Mouse (Mus musculus): ENCODE measurements around the gene Scfd2. TPM values are rescaled to one million over a fixed set of nuclear protein-coding genes. Genes with fewer than 3 reads are reported as not detected.

The Scfd2 gene
- polyA plus RNA-seq (2015; fragmentation: Nextera tagmentation; extraction: Ambion mirVana): 20.6 and 25.8 TPM in 2 replicates

DNA sequence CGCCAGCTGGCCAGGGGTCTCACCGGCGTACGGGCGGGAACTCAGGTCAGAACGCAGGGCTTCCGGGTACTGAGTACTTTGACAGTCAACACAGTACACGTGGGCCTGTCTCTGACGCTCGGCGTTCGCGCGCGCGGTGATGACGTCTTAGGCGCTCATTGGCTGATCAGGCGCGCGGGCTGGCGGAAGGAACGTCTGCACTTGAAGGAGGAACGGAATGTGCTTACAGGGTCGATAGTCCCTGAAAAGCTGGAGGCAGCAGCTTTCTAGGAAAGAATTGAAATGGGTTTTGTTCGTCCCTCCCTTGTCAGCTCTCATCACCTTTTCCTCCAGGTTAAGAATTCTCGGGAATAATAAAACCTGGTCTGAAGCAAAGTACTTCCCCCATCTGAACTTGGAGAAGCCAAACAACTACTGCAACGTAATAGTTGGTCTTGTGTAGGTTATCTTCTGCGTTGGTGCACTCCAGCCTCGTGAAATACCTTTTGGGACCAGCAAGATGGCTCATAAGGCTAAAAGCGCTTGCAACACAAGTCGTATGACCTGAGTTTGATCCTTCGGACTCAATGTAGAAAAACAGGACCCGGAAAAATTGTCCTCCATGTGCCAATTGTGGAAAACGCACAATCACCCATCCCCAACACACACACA is at the start of gene Scfd2:
Scfd2 (minus strand) TSS at position 130 of the 651 bp plus-strand sequence.
- H3K9ac ChIP-seq (ENCODE audit: low read length): peak within 1 kb of the TSS; percentile 77
- 5% methylated on average over 35 of the region's 35 CpGs for WGBS
- H3K36me3 ChIP-seq (ENCODE audit: control insufficient read depth, insufficient read depth, low read length): no peaks in the 10 kb centered on the region
- peak; percentile 91 for ATAC-seq (ENCODE audit: insufficient read depth, low FRiP score)
- H3K4me3 ChIP-seq (replicated peaks; ENCODE audit: low read length): peak within 1 kb of the TSS; percentile 94
- H3K4me1 ChIP-seq (ENCODE audit: control insufficient read depth, insufficient read depth, low read length): peaks cover 17% of the 10 kb centered on the region
- peak within 1 kb of the TSS; percentile 79 for H3K4me2 ChIP-seq (ENCODE audit: low read depth, low read length)
- H3K27me3 ChIP-seq (ENCODE audit: control insufficient read depth, insufficient read depth, low read length): no peaks in the 10 kb centered on the region
- no peaks in the 10 kb centered on the region for H3K9me3 ChIP-seq (replicated peaks; ENCODE audit: control insufficient read depth, low read length)
- H3K27ac ChIP-seq (ENCODE audit: low read length): peak within 1 kb of the TSS; percentile 54; the same call in 1 of the 2 replicates

DNA sequence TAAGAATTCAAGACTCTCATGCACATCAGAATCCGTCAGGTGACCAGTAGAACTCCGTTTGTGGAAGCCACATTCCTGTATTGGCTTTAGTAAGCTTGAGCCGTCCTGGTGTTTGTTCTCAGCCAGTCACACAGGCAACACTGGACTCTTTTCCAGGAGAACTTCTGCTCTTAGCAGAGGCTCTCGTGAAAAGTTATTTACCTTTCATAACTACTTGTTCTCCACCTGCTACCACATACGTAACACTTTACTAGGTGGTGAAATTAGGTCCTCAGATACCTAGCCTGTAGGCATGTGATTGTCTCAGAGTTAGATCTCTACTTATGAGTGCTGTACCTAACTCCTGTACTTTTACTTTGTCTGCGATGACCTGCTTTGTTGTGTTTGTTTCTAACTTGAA is 40.2 kb upstream of the Scfd2 start:
- no peaks in the 10 kb centered on the region for H3K27me3 ChIP-seq (ENCODE audit: control insufficient read depth, insufficient read depth, low read length)
- no peak for ATAC-seq (ENCODE audit: insufficient read depth, low FRiP score)
- H3K9ac ChIP-seq (ENCODE audit: low read length): no peak overlapping the region
- H3K4me3 ChIP-seq (replicated peaks; ENCODE audit: low read length): no peak overlapping the region
- no peaks in the 10 kb centered on the region for H3K9me3 ChIP-seq (replicated peaks; ENCODE audit: control insufficient read depth, low read length)
- H3K27ac ChIP-seq (ENCODE audit: low read length): no peak overlapping the region
- H3K4me2 ChIP-seq (ENCODE audit: low read depth, low read length): no peak overlapping the region
- whole genome bisulfite sequencing: 78% methylated on average over 6 of the region's 6 CpGs
- peaks cover 17% of the 10 kb centered on the region for H3K36me3 ChIP-seq (ENCODE audit: control insufficient read depth, insufficient read depth, low read length)
- H3K4me1 ChIP-seq (ENCODE audit: control insufficient read depth, insufficient read depth, low read length): no peaks in the 10 kb centered on the region

- no peak overlapping the region for H3K4me3 ChIP-seq (replicated peaks; ENCODE audit: low read length)
- H3K27ac ChIP-seq (ENCODE audit: low read length): no peak overlapping the region
- no peaks in the 10 kb centered on the region for H3K4me1 ChIP-seq (ENCODE audit: control insufficient read depth, insufficient read depth, low read length)
- H3K9me3 ChIP-seq (replicated peaks; ENCODE audit: control insufficient read depth, low read length): no peaks in the 10 kb centered on the region
- no peak for ATAC-seq (ENCODE audit: insufficient read depth, low FRiP score)
- no peak overlapping the region for H3K9ac ChIP-seq (ENCODE audit: low read length)
- no peaks in the 10 kb centered on the region for H3K27me3 ChIP-seq (ENCODE audit: control insufficient read depth, insufficient read depth, low read length)
- no peak overlapping the region for H3K4me2 ChIP-seq (ENCODE audit: low read depth, low read length)
- H3K36me3 ChIP-seq (ENCODE audit: control insufficient read depth, insufficient read depth, low read length): peaks cover 15% of the 10 kb centered on the region; the same call in 1 of the 2 replicates
- 80% methylated on average over 1 of the region's 1 CpGs for WGBS
Observed at GRCm38 (mm10) chr5:74561151-74561550, 29.6 kb upstream of the Scfd2 start.

GRCm38 (mm10) chr5:74549566-74549965 is 18.0 kb upstream of the Scfd2 start:
- H3K9me3 ChIP-seq (replicated peaks; ENCODE audit: control insufficient read depth, low read length): no peaks in the 10 kb centered on the region
- 88% methylated on average over 8 of the region's 8 CpGs for WGBS
- peaks cover 8% of the 10 kb centered on the region; the same call in 1 of the 2 replicates for H3K36me3 ChIP-seq (ENCODE audit: control insufficient read depth, insufficient read depth, low read length)
- H3K4me1 ChIP-seq (ENCODE audit: control insufficient read depth, insufficient read depth, low read length): no peaks in the 10 kb centered on the region
- ATAC-seq (ENCODE audit: insufficient read depth, low FRiP score): no peak
- no peak overlapping the region for H3K4me2 ChIP-seq (ENCODE audit: low read depth, low read length)
- no peak overlapping the region for H3K27ac ChIP-seq (ENCODE audit: low read length)
- H3K4me3 ChIP-seq (replicated peaks; ENCODE audit: low read length): no peak overlapping the region
- no peak overlapping the region for H3K9ac ChIP-seq (ENCODE audit: low read length)
- no peaks in the 10 kb centered on the region for H3K27me3 ChIP-seq (ENCODE audit: control insufficient read depth, insufficient read depth, low read length)

DNA sequence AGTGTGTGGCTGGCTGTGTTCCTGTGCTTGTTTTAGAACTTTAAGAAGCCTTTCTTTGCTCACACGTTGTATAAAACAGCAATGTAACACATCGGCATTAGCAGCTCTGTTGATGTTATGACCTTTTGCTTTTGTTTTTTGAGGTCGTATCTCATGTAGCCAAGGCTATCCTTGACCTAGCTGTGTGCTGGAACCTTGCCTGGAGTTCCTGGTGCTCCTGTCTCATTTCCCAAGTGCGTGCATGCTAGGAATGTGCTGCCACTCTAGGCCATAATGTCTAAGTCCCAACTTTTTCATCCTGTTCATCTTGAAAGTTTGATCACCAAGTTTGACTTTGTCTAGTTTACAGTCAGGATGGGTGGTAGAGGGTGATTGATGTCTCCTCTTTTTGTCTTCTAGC is 14.0 kb upstream of the Scfd2 start:
- no peak overlapping the region for H3K9ac ChIP-seq (ENCODE audit: low read length)
- no peak overlapping the region for H3K4me2 ChIP-seq (ENCODE audit: low read depth, low read length)
- WGBS: 93% methylated on average over 4 of the region's 4 CpGs
- H3K4me1 ChIP-seq (ENCODE audit: control insufficient read depth, insufficient read depth, low read length): no peaks in the 10 kb centered on the region
- H3K9me3 ChIP-seq (replicated peaks; ENCODE audit: control insufficient read depth, low read length): no peaks in the 10 kb centered on the region
- H3K27me3 ChIP-seq (ENCODE audit: control insufficient read depth, insufficient read depth, low read length): no peaks in the 10 kb centered on the region
- H3K36me3 ChIP-seq (ENCODE audit: control insufficient read depth, insufficient read depth, low read length): peaks cover 14% of the 10 kb centered on the region; the same call in 1 of the 2 replicates
- no peak overlapping the region for H3K27ac ChIP-seq (ENCODE audit: low read length)
- no peak overlapping the region for H3K4me3 ChIP-seq (replicated peaks; ENCODE audit: low read length)
- no peak for ATAC-seq (ENCODE audit: insufficient read depth, low FRiP score)

GRCm38 (mm10) chr5:74536180-74536947 is 4.8 kb upstream of the Scfd2 start:
- H3K9me3 ChIP-seq (replicated peaks; ENCODE audit: control insufficient read depth, low read length): no peaks in the 10 kb centered on the region
- no peak for ATAC-seq (ENCODE audit: insufficient read depth, low FRiP score)
- H3K36me3 ChIP-seq (ENCODE audit: control insufficient read depth, insufficient read depth, low read length): no peaks in the 10 kb centered on the region
- H3K4me2 ChIP-seq (ENCODE audit: low read depth, low read length): peak overlapping the region; percentile 79
- H3K27ac ChIP-seq (ENCODE audit: low read length): peak overlapping the region; percentile 96; the same call in 1 of the 2 replicates
- peak overlapping the region; percentile 71 for H3K4me3 ChIP-seq (replicated peaks; ENCODE audit: low read length)
- 34% methylated on average over 12 of the region's 12 CpGs for WGBS
- H3K27me3 ChIP-seq (ENCODE audit: control insufficient read depth, insufficient read depth, low read length): no peaks in the 10 kb centered on the region
- H3K9ac ChIP-seq (ENCODE audit: low read length): peak overlapping the region; percentile 95
- peaks cover 12% of the 10 kb centered on the region for H3K4me1 ChIP-seq (ENCODE audit: control insufficient read depth, insufficient read depth, low read length)

DNA sequence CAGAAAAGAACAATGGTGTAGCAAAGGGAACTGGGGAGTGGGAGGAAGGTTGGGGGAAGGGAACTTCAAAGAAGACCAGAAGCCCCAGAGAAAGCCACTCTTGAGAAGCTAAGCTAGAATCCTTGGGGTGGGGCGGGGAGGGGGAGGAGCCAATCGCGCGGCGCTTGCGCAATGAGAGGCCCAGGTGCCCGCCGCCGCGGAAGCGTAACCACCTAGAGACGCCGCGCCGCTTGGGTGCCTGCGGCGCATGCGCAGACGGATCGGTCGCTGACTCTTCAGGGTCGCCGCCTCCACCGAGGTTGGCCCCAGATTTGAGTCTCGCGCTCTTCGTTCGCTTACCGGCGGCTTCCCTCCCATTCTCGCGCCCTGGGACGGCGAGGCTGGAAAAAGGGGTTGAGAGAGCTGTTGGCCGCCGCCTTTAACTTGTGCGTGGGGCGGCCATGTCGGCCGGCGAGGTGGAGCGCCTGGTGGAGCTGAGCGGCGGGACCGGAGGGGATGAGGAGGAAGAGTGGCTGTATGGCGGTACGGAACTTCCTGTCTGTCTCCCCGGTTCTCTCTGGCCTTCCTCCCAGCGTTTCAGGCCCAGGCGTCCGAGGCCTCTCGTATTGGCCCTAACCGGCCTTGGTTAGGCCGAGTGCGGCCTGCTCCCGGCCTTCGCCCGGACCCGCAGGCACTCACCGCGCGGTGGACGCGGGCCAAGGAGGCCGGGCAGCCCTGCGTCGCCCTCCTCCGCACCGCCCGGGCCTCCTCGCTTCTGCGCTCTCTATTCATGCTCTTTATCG is 3.9 kb upstream of the Scfd2 start, which contains the start of gene Fip1l1:
Fip1l1 (plus strand) TSS at position 210 of the 782 bp plus-strand sequence.
- Histone ChIP-seq H3K4me3 (replicated peaks; ENCODE audit: low read length) (peak within 1 kb of the TSS; percentile 71), H3K9me3 (replicated peaks; ENCODE audit: control insufficient read depth, low read length) (no peaks in the 10 kb centered on the region), H3K4me2 (ENCODE audit: low read depth, low read length) (peak within 1 kb of the TSS; percentile 79), H3K9ac (ENCODE audit: low read length) (peak within 1 kb of the TSS; percentile 95), H3K27ac (ENCODE audit: low read length) (peak within 1 kb of the TSS; percentile 96), H3K4me1 (ENCODE audit: control insufficient read depth, insufficient read depth, low read length) (peaks cover 18% of the 10 kb centered on the region), H3K36me3 (ENCODE audit: control insufficient read depth, insufficient read depth, low read length) (no peaks in the 10 kb centered on the region), H3K27me3 (ENCODE audit: control insufficient read depth, insufficient read depth, low read length) (no peaks in the 10 kb centered on the region)
- ATAC-seq (ENCODE audit: insufficient read depth, low FRiP score): peak; percentile 89
- WGBS: under 1% methylated on average over 73 of the region's 73 CpGs

DNA sequence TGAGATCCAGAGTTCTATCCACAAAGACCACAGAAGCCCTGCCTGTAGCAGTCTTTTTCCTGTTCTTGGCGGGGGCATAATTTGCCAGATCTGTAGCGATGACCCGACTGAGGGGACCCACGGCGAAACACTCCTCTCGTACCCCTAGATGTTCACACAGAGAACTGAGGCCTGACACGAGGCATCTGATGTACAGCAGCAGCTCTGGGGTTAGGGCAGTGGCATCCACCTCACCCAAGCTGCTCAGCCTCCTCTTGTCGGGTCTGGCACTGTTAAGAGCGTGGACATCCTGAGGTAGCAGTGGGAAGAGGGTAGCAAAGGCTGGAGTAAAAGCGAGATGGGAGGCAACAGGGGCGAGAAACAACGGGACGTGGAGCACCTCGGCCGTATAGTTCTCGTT is 774 bp downstream of the Scfd2 start:
- no peak overlapping the region for H3K27ac ChIP-seq (ENCODE audit: low read length)
- H3K4me2 ChIP-seq (ENCODE audit: low read depth, low read length): peak overlapping the region; percentile 79
- ATAC-seq (ENCODE audit: insufficient read depth, low FRiP score): no peak
- no peaks in the 10 kb centered on the region for H3K36me3 ChIP-seq (ENCODE audit: control insufficient read depth, insufficient read depth, low read length)
- WGBS: 19% methylated on average over 16 of the region's 16 CpGs
- H3K4me1 ChIP-seq (ENCODE audit: control insufficient read depth, insufficient read depth, low read length): peaks cover 14% of the 10 kb centered on the region
- peak overlapping the region; percentile 94 for H3K4me3 ChIP-seq (replicated peaks; ENCODE audit: low read length)
- H3K9ac ChIP-seq (ENCODE audit: low read length): peak overlapping the region; percentile 77
- H3K27me3 ChIP-seq (ENCODE audit: control insufficient read depth, insufficient read depth, low read length): no peaks in the 10 kb centered on the region
- H3K9me3 ChIP-seq (replicated peaks; ENCODE audit: control insufficient read depth, low read length): no peaks in the 10 kb centered on the region
